Mouse (Mus musculus): ENCODE results near the gene Otop2.

Gene Otop2

GRCm38 (mm10) chr11:115276780-115277603, 30.0 kb upstream of the Otop2 start, which contains the start of gene Fdxr:
TSS of gene Fdxr (minus strand) at chr11:115277050.
- peak; percentile 100 for DNase-seq

DNA sequence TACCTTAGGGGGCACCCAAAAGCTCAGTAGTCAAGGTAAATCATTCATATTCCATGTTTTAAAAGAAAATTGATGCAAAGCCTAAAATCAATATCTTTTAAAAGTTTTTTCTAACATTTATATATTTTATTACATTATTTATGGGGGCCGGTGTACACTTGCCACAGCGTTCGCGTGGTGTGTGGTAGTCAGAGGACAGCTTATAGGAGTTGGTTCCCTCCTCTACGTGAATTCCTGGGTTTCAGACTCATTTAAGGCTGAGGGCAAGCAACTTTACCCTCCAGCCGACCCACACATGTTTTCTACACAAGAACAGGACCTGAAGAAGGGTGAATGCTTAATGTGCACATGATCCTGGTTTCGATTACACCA, 29.4 kb upstream of the Otop2 start:
- peak; percentile 89 for DNase-seq

- DNase-seq: peak; percentile 89
These were observed 28.8 kb upstream of the Otop2 start for GRCm38 (mm10) chr11:115278176-115278575.

GRCm38 (mm10) chr11:115279726-115280125, 27.2 kb upstream of the Otop2 start:
- DNase-seq: no peak

DNA sequence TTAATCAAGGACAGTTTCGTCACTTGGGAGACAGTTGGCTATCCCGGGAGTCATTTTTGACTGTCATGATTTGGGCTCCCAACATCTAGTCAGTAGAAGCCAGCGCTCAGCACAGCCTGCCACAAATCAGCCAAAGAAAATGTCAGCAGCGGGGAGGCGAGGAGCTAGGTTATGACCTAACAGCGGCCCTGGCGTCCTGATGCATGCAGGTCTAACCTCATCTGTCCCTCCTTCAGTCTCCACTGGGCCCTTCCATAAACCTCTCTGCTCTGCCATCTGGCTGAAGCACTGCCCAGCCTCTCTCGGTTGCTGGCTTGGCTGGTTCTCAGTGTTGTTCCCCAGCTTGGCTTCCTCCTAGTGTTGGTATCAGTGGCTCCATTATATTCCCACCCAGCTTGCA, 24.7 kb upstream of the Otop2 start:
- peak; percentile 97 for DNase-seq

- peak; percentile 93 for DNase-seq
These were observed 24.1 kb upstream of the Otop2 start for GRCm38 (mm10) chr11:115282723-115283485.

DNA sequence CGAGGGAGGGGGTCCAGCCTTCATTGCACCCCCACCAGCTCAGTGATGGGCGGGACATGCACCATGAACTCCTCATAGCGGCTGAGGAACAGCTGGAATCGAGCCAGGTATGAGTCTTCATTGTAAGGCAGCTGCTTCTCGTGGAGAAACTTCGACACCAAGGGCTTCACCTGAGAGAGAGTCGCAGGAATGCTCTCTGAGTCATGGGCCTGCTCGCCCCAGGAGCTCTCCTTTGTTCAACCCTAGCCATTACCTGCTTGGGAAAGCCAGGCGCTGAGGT, 23.5 kb upstream of the Otop2 start:
- peak; percentile 93 for DNase-seq

- peak; percentile 91 for DNase-seq
These were observed 22.9 kb upstream of the Otop2 start for GRCm38 (mm10) chr11:115283891-115284620.

DNA sequence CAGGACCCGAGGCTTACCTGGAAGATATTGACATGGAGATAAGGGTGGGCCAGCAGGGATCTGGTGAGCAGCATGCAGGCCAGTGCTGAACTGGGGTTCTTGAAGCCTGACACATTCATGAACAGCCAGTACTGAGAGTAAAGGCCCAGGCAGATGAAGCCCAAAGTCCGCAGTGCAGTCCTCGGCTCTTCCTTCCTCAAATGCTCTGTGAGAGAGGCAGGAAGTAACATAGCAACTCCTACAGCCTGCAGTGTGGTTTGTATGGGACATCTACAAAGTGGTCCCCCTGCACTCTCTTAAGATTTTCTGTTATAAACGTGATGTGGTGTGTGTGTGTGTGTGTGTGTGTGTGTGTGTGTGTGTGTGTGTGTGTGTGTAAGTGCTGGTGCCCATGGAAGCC, 21.7 kb upstream of the Otop2 start:
- no peak for DNase-seq

DNA sequence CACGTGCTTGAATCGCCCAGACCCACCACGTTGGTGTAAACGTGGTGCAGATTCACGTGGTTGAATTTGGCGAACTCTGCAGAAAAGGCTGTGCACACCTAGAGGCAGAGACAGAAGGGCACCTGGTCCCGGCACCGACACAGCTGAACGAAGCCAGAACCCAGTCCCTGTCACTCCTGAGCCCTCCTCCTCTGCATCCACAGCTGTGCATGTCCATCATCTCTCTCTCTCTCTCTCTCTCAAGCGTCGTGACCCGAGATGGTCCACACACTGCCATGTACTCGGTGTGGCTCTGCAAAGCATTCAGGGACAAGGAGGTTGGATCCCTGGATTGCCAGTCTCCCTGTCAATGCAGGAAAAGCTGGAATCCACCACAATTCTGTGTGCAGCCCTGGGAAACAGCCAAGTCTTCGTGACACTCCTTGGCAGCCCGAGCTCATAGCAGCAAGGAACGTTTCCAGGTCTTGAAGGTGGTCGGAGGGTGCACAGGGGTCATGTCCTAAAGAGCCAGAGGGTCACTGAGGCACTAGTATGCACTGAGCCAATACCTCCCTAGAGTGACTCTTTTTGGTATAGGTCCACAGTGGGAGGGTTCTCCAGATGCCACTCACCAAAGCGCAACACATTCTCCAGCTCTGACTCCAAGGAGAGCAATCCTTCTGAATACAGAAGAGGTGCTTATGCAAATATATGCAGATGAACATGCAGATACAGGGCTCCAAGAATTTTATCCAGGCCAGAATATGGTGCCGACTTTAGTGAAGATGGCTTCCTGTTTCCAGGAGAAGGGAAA, 20.6 kb upstream of the Otop2 start:
- peak; percentile 86 for DNase-seq

DNA sequence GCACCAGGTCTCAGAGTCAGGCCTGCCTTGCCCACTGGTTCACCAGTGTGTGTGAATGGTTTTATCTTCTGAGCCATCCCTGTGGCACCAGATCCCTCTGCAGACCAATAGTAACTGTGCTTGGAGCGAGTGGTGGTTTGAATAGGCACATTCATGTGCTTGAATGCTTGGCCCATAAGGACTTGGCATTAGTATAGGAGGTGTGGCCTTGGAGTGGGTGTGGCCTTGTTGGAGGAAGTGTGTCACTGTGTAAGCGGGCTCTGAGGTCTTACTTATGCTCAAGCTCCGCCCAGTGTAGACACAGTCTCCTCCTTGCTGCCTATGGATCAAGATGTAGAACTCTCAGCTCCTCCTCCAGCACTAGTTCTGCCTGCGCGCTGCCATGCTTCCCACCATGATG, 19.6 kb upstream of the Otop2 start:
- peak; percentile 89 for DNase-seq

DNA sequence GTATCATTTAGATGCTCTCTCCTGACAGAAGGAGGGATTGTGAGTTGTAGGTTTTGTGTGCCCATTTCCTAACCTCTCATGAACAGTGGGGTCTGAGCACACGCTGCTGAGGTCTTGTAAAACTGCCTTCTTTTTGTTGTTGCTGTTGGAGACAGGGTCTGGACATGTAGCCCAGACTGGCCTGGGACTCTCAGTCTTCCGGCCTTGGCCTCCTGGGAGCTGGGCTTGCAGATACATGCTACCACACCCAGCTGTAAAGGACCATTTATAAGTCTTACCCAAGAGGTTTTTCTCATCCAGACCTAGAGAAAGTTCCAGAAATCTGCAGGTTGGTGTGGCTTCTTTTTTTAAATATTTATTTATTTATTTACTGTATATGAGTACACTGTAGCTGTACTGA, 18.7 kb upstream of the Otop2 start:
- peak; percentile 94 for DNase-seq

DNA sequence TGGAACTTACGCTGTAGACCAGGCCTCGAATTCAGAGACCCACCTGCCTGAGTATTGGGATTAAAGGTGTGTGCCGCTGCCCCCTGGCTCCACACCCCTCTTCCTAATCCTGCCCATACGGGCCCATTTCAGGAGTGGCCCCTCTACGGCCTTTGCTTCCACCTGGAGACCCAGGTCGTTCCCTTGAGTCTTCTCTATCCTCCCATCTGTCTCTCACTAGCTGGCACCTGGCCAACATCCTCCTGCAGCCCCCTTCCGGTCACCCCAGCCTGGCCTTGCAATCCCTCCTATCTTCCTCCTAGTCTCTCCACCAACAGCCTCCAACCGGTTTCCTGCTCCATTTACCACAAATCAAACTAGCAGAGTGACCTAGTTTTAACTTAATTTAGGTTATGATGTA, 17.1 kb upstream of the Otop2 start:
- peak; percentile 93 for DNase-seq

GRCm38 (mm10) chr11:115290314-115290713, 16.6 kb upstream of the Otop2 start:
- no peak for DNase-seq

GRCm38 (mm10) chr11:115290919-115291318, 16.0 kb upstream of the Otop2 start:
- peak; percentile 98 for DNase-seq

DNA sequence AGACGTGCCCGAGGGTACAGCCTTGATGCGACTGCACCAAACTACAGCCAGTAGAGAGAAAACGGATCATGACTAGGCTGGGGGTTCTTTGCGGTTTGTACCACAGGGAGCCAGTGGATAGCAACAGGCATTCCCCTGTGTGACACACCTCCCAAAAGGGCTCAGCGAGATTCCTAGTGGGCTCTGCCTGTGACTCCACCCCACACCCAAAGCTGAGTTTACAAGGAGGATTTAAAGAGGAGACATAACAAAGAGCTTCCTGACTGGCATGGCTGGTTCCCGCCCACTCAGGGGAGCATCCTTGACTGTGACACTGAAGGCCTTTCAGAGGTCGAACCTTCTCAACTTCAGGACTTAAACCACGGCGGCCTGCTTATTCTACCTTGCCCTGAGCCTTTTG, 15.5 kb upstream of the Otop2 start:
- DNase-seq: peak; percentile 90

GRCm38 (mm10) chr11:115292631-115293375, 14.2 kb upstream of the Otop2 start:
- no peak for DNase-seq

DNA sequence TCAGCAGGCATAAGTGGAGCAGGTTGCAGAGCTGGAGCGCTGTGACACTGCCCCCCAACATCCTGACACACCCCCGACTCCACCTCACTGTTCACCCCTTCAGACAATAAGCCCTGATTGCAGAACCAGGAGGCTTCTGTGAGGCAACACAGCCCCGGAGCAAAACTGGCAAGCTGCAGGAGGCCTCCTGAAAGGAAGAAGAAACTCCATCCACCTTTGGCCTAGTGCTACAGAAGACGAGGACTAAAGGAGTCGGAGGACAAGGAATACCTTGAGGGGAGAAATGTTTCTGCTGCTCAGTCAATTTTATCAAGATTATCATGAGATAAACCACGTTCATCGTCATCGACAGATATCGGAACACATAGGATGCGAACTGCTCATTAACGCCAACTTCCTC, 11.0 kb upstream of the Otop2 start:
- no peak for DNase-seq

- DNase-seq: peak; percentile 92
These were observed 10.3 kb upstream of the Otop2 start for GRCm38 (mm10) chr11:115296471-115297210.

DNA sequence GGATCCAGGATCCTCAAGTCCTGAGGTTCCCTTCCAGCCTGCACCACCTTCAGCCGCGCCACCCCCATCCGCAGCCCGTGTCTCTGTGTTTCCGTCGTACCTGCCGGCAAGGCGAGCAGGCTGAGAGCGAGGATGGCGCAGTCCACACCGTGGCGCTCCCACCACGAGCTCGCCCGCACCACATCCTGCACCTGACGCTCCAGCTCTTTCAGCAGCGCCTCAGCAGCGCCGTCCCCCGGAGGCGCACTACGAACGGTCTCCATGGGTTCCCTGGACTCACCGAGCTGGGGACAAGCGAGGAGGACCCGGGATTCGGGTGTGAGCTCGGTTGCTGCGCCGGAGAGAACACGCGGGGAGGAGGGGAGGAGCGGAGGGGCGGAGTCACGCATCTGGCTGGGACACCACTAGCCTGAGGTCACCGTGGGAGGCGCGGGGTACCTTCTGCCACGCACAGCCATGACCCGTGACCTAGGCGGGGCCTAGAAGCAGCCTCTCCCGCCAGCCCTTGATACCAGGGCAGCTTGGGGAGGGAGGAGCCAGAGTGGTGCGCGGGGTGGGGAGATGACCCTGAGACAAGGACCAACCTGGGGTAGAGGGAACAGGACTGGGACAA, 9.6 kb upstream of the Otop2 start, which contains the start of gene Fads6:
Gene Fads6, minus strand, starts transcription at position 450 of the 613 bp plus-strand sequence.
- DNase-seq: peak; percentile 97

GRCm38 (mm10) chr11:115298160-115298559, 8.8 kb upstream of the Otop2 start:
- DNase-seq: peak; percentile 86

All from heart, adult 11 months (tissue).